Mouse (Mus musculus) left cerebral cortex, postnatal 25 days (tissue): Measurements from ENCODE around the gene Ap2m1. TPM values are rescaled to one million over a fixed set of nuclear protein-coding genes. Genes with fewer than 3 reads are reported as not detected.

Experiments
- DNase-seq, 2 experiments: peaks; one replicate each; pipeline ENCODE4 v3.0.0; 2022; ENCODE audit warnings: low spot score in 2 of 2, mixed read lengths in 1 of 2
- intact Hi-C: fragments of 180-260 bp; cut with DNase I; formaldehyde crosslinking; loops from one replicate; pipeline ENCODE4 v1.15.1; 2025
- total RNA-seq, 2 experiments: library from RNA; stranded (reverse); gene quantifications; 2 replicates each; pipeline ENCODE4 v1.2.3; 2021

Ap2m1 gene
- total RNA-seq, 2 experiments from 2014 or later, result 900 to 913 TPM

DNA sequence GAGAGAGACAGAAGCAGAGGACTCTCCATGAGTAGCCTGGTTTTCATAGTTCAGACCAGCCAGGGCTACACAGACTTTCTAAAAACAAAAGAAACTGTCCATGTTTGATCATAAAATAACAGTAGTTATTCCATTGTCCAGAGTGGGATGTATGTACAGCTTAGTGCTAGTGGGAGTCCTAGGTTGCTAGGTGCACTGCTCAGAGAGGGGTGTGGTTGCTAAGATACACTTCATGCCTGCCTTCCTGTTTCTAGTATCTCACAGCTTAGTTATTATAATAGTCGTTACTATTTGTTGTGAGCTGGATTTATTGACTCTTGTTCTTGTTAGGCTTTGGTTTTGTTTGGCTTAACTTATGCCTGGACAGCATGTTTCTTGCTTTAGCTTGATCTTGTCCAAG, 29.8 kb downstream of the Ap2m1 start:
- DNase-seq, result no peak
- intact Hi-C loops, result loop anchor here (5.0 kb wide), 1 partner anchor 77 kb away; no protein-coding TSS in a partner anchor

DNA sequence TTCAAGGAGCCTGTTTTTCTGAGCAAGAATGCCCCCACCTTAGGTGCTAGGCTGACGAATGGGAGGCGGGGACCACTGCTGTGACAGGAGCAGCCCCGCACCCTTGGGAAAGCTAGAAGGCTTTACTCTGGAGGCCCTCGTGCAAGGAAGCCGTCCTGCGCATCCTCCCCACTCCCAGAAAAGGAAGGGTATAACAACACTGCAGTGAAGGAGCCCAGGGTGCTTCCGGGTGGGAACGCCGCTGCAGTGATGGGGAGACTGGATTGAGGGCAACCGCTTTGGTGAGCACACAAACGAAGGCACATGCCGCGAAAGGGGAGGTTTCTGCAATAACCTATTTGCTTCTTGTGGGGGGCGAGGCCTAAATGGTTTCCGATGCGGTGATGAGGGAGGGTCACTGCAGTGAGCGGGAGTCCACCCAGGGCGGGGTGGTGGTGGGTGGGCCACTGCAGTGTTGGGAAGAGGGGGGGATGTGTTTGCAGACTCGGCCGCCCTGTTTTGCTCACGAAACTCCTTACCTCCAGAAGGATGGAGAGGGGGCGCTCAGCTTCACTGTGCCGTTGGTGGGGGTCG, 54.2 kb downstream of the Ap2m1 start, which contains the start of gene Vwa5b2:
Vwa5b2 (plus strand) TSS at position 106 of the 573 bp plus-strand sequence.
- DNase-seq, result peak; percentile 38 to 73
- intact Hi-C loops, result no loop called here

DNA sequence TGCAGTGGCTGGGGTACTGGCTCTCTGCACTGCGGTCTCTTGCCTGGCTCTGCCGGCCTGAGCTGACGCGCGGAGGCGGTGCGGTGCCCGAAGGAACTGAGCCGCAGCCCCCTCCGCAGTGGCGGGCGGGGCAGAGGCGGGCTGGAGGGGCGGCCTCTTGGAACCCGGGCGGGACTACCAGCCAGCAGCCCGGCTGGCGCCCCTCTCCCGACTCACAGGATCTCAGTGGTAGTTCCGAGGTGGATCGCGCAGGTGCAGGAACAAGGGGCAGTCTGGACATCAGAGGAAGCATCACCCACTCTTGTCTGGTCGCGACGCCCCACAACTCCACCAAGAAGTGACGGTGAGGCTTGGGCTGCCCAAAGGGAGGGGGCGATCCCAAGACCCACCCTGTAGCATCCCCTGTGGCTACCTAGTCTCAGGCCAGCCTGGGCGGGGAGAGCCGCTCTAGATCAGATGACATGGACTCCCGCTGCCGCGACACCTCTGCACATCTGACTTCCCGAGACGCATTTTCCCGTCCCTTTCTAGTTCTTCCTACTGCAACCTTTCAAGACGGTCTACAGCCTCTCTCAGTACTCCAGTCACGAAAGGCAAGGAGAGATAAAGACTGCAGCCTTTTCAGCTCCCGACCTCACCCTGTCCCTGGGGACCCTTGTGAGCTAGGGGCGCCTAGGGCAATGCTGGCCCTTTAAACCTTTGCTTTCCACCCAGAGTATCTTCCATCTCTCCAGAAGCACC, 54.8 kb downstream of the Ap2m1 start:
- intact Hi-C loops, result no loop called here
- peak; percentile 65 to 70 for DNase-seq

DNA sequence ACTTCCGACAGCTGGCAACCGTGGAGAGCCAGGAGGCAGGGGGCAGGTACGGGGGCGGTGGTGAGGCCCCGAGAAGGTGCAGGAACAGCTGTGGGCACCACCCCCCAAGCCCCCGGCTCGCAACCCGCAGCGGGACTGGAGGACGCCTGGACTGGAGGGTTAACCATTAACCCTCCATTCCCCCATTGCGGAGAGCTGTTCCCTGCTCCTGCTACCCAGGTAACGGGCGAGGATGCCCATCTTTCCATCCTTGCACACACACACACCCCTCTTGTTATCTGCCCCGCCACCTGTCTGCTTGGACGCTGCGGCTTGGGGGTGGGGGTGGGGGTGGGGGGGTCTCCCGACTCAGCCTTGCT, 55.4 kb downstream of the Ap2m1 start:
- intact Hi-C loops, result no loop called here
- no peak for DNase-seq

- intact Hi-C loops, result no loop called here
- DNase-seq, result no peak
Measured at GRCm38 (mm10) chr16:20591076-20591705, 55.9 kb downstream of the Ap2m1 start.

Other genes starting within 250 kb of the Ap2m1 start
- gene Parl, start 233.1 kb upstream of the Ap2m1 start, total RNA-seq, result 10 to 100 TPM; 53.3 to 54.4 TPM
- gene Cyp2ab1, start 210.1 kb upstream of the Ap2m1 start, total RNA-seq, result not detected
- 100 to 1,000 TPM; 209 to 242 TPM for gene Abcc5, start 109.1 kb upstream of the Ap2m1 start, total RNA-seq
- gene Eif2b5, start 36.7 kb upstream of the Ap2m1 start, total RNA-seq, result 10 to 100 TPM; 60.8 to 61.7 TPM
- gene Dvl3, start 18.5 kb upstream of the Ap2m1 start, total RNA-seq, result 10 to 100 TPM; 70.9 to 72.1 TPM
- 10 to 100 TPM; 82.5 to 91.4 TPM for gene Abcf3, start 13.1 kb downstream of the Ap2m1 start, total RNA-seq
- gene Vwa5b2, start 54.0 kb downstream of the Ap2m1 start, total RNA-seq, result 10 to 100 TPM; 49.0 to 58.2 TPM
- 1 to 10 TPM; 1.8 to 2.7 TPM for gene Eef1akmt4, start 76.1 kb downstream of the Ap2m1 start, total RNA-seq
- not detected for gene Gm49333, start 76.1 kb downstream of the Ap2m1 start, total RNA-seq
- 10 to 100 TPM; 12.9 to 14.4 TPM for gene Alg3, start 76.3 kb downstream of the Ap2m1 start, total RNA-seq
- gene Camk2n2, start 85.8 kb downstream of the Ap2m1 start, total RNA-seq, result 100 to 1,000 TPM; 151 to 168 TPM
- gene Ece2, start 94.3 kb downstream of the Ap2m1 start, total RNA-seq, result 10 to 100 TPM; 21.5 to 26.8 TPM
- 100 to 1,000 TPM; 230 to 231 TPM for gene Psmd2, start 116.2 kb downstream of the Ap2m1 start, total RNA-seq
- gene Eif4g1, start 132.8 kb downstream of the Ap2m1 start, total RNA-seq, result 100 to 1,000 TPM; 279 to 287 TPM
- gene Fam131a, start 157.8 kb downstream of the Ap2m1 start, total RNA-seq, result 100 to 1,000 TPM; 319 to 375 TPM
- gene Polr2h, start 182.2 kb downstream of the Ap2m1 start, total RNA-seq, result 10 to 100 TPM; 23.0 to 23.6 TPM
- gene Clcn2, start 182.3 kb downstream of the Ap2m1 start, total RNA-seq, result 10 to 100 TPM; 58.7 to 60.9 TPM
- gene Chrd, start 197.6 kb downstream of the Ap2m1 start, total RNA-seq, result 10 to 100 TPM; 31.1 to 40.6 TPM
- gene Thpo, start 199.0 kb downstream of the Ap2m1 start, total RNA-seq, result 1 to 10 TPM; 4.6 to 4.7 TPM